Mouse (Mus musculus) bone marrow macrophage, adult 2 months (primary cell): ENCODE measurements around the gene Rnf114.

ENCODE experiments used
- CTCF ChIP-seq: IDR thresholded peaks from 2 replicates; pipeline ENCODE4 v1.5.1; 2012; ENCODE audit warnings: low read depth, mild to moderate bottlenecking, low read length, moderate library complexity
- POLR2A ChIP-seq: IDR thresholded peaks from 2 replicates; pipeline ENCODE4 v1.6.1; 2012; ENCODE audit warnings: mild to moderate bottlenecking, low read depth, low read length, borderline replicate concordance

DNA sequence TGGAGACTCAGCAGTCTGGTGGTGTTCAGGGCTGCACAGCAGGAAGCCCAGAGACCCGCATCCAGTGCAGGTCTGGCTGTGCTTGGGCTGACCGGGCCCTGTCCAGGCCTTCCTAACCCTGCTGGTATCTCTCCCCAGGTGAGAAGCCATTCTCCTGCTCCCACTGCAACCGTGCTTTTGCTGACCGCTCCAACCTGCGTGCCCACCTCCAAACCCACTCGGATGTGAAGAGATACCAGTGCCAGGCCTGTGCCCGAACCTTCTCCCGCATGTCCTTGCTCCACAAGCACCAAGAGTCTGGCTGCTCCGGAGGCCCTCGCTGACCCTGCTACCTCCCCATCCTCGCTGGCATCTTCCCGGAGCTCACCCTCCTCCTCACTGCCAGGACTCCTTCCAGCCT lies 49.3 kb downstream of the Rnf114 start:
- TF ChIP-seq POLR2A, result no peak
- no peak for TF ChIP-seq CTCF
